ENCODE assay signal across 7 mouse cellular contexts in the genomic region with DNA sequence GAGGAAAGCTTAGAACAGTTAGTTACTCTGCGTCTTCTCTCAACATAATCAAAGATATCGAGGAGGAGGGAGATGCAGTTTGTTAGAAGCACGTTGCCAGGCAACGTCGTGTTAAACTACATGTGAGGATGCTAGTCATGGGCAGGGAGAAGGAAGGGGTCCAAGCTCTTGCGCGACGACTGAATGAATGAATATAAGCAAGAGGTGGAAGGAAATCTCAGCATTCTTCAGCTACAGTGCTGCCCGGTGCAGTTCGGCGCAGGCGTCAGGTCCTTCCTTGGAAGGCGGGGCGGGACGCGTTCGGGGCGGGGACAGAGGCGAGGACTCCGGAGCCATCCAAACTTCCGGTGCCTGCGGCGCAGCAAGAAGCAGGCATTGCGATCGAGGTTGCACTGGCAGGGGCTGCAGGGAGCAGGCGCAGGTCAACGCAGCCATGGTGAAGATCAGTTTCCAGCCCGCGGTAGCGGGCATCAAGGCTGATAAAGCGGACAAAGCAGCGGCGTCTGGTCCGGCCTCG. TPM values are rescaled to one million over a fixed set of nuclear protein-coding genes. Genes with fewer than 3 reads are reported as not detected.
DNase-seq lines count a peak whose midpoint lies in the region; ATAC-seq lines count a peak whose summit lies in the region.

A gene (plus strand): TSS at position 51 of the 517 bp plus-strand sequence.

- no peaks in the 10 kb centered on the region for H3K9me3 ChIP-seq in embryonic facial prominence, embryonic 10.5 days
- no peaks in the 10 kb centered on the region for H3K9me3 ChIP-seq in intestine, embryonic 16.5 days (ENCODE audit: control insufficient read depth, low read length)
- no peaks in the 10 kb centered on the region for H3K9me3 ChIP-seq in midbrain, embryonic 10.5 days (replicated peaks)

- peak within 1 kb of the TSS; percentile 88 for H3K4me3 ChIP-seq in embryonic facial prominence, embryonic 10.5 days
- H3K4me3 ChIP-seq in intestine, embryonic 16.5 days (ENCODE audit: low read length), result peak within 1 kb of the TSS; percentile 86
- peak within 1 kb of the TSS; percentile 88 for H3K4me3 ChIP-seq in midbrain, embryonic 10.5 days

- H3K4me1 ChIP-seq in embryonic facial prominence, embryonic 10.5 days, result peaks cover 49% of the 10 kb centered on the region
- H3K4me1 ChIP-seq in intestine, embryonic 16.5 days (ENCODE audit: control insufficient read depth, insufficient read depth, low read length), result peaks cover 38% of the 10 kb centered on the region
- H3K4me1 ChIP-seq in midbrain, embryonic 10.5 days, result peaks cover 50% of the 10 kb centered on the region

- peak within 1 kb of the TSS; percentile 85 for H3K9ac ChIP-seq in intestine, embryonic 16.5 days (ENCODE audit: low read depth, low read length)

- H3K27ac ChIP-seq in embryonic facial prominence, embryonic 10.5 days (replicated peaks), result peak within 1 kb of the TSS; percentile 95
- peak within 1 kb of the TSS; percentile 82 for H3K27ac ChIP-seq in intestine, embryonic 16.5 days (ENCODE audit: low read length)
- peak within 1 kb of the TSS; percentile 94 for H3K27ac ChIP-seq in midbrain, embryonic 10.5 days (replicated peaks)

- peak within 1 kb of the TSS; percentile 90 for H3K4me2 ChIP-seq in intestine, embryonic 16.5 days (ENCODE audit: low read depth, low read length)

- no peaks in the 10 kb centered on the region for H3K27me3 ChIP-seq in embryonic facial prominence, embryonic 10.5 days (replicated peaks; ENCODE audit: low read depth, poor library complexity, severe bottlenecking)
- H3K27me3 ChIP-seq in intestine, embryonic 16.5 days (replicated peaks; ENCODE audit: control insufficient read depth, insufficient read depth, low read length), result no peaks in the 10 kb centered on the region
- H3K27me3 ChIP-seq in midbrain, embryonic 10.5 days (ENCODE audit: low read depth, poor library complexity, severe bottlenecking), result no peaks in the 10 kb centered on the region

- intact Hi-C loops in left cerebral cortex, postnatal 36 days (cut with DNase I), result no loop called here

- peak; percentile 90 for ATAC-seq in intestine, embryonic 16.5 days

- 1% methylated on average over 35 of the region's 35 CpGs for WGBS in embryonic facial prominence, embryonic 10.5 days
- WGBS in intestine, embryonic 16.5 days, result 0% methylated on average over 32 of the region's 35 CpGs
- 1% methylated on average over 35 of the region's 35 CpGs for WGBS in midbrain, embryonic 10.5 days

- DNase-seq in adrenal gland, postnatal 10 days, result peak; percentile 96
- DNase-seq in embryonic facial prominence, embryonic 10.5 days (ENCODE audit: low spot score), result peak; percentile 94
- DNase-seq in gonadal fat pad, adult 2 months (ENCODE audit: low read depth), result peak; percentile 24
- DNase-seq in left cerebral cortex, postnatal 36 days (ENCODE audit: low spot score in 2 of 2), result peak; percentile 92
- DNase-seq in midbrain, embryonic 10.5 days (ENCODE audit: low spot score), result peak; percentile 91
- peak; percentile 50 for DNase-seq in skeletal muscle tissue, adult 2 months (ENCODE audit: low read depth, low spot score)

- H3K36me3 ChIP-seq in embryonic facial prominence, embryonic 10.5 days (replicated peaks), result no peaks in the 10 kb centered on the region; the same call in 1 of the 2 replicates
- no peaks in the 10 kb centered on the region for H3K36me3 ChIP-seq in intestine, embryonic 16.5 days (ENCODE audit: control insufficient read depth, insufficient read depth, low read length)
- no peaks in the 10 kb centered on the region for H3K36me3 ChIP-seq in midbrain, embryonic 10.5 days

RNA-seq across cellular contexts. Expression of the gene that starts here (rescaled TPM):
- 100 to 1,000 TPM; 284 to 307 TPM for total RNA-seq in adrenal gland, postnatal 10 days (2021)
- 168 and 177 TPM in 2 replicates for polyA plus RNA-seq in embryonic facial prominence, embryonic 10.5 days (2016; fragmentation: Nextera tagmentation; extraction: Ambion mirVana)
- polyA plus RNA-seq in gonadal fat pad, adult 2 months (2012; rRNA removed), result 350 and 546 TPM in 2 replicates
- polyA plus RNA-seq in intestine, embryonic 16.5 days (2015; fragmentation: Nextera tagmentation; extraction: Ambion mirVana), result 129 and 141 TPM in 2 replicates
- total RNA-seq in left cerebral cortex, postnatal 36 days (2021), result 100 to 1,000 TPM; 719 to 821 TPM
- 121 and 137 TPM in 2 replicates for polyA plus RNA-seq in midbrain, embryonic 10.5 days (2016; fragmentation: Nextera tagmentation; extraction: Ambion mirVana)

Comparison
In these comparisons a context has a peak if more than half of its experiments do, and no peak if none do; other contexts are left out.
1. Peak in every context shown above with its lines: DNase-seq, ATAC-seq, H3K4me3 ChIP-seq and H3K27ac ChIP-seq.
2. DNase-seq: peak in every context shown above with its lines; median percentile 96 in adrenal gland, postnatal 10 days; 94 in embryonic facial prominence, embryonic 10.5 days; 92 in left cerebral cortex, postnatal 36 days; 91 in midbrain, embryonic 10.5 days; 50 in skeletal muscle tissue, adult 2 months; 24 in gonadal fat pad, adult 2 months.